Mouse (Mus musculus): ENCODE measurements around the gene Hmcn1. TPM values are rescaled to one million over a fixed set of nuclear protein-coding genes. Genes with fewer than 3 reads are reported as not detected.
A peak's percentile ranks its signal among the peaks of the same experiment; 100 is the strongest.

Hmcn1 gene
- polyA plus RNA-seq, 1 experiment from 2014 or later, result 18.1 TPM

- WGBS, result 66% methylated on average over 5 of the region's 5 CpGs
- no peaks in the 10 kb centered on the region for H3K27me3 ChIP-seq (ENCODE audit: control insufficient read depth, insufficient read depth, low read length)
- H3K4me1 ChIP-seq (ENCODE audit: control insufficient read depth, insufficient read depth, low read length), result peaks cover 5% of the 10 kb centered on the region; the same call in 1 of the 2 replicates
- H3K4me2 ChIP-seq (ENCODE audit: low read depth, low read length), result no peak overlapping the region
- no peaks in the 10 kb centered on the region for H3K9me3 ChIP-seq (replicated peaks; ENCODE audit: control insufficient read depth, low read length)
- no peak overlapping the region for H3K9ac ChIP-seq (ENCODE audit: low read length)
- H3K27ac ChIP-seq (ENCODE audit: low read length), result no peak overlapping the region
- H3K4me3 ChIP-seq (ENCODE audit: low read length), result no peak overlapping the region
- ATAC-seq (replicated peaks; ENCODE audit: extremely low read depth, insufficient read depth, low FRiP score), result no peak
- no peaks in the 10 kb centered on the region for H3K36me3 ChIP-seq (ENCODE audit: control insufficient read depth, insufficient read depth)
Measured at GRCm38 (mm10) chr1:150824334-150825005, 168.8 kb downstream of the Hmcn1 start.

- WGBS, result 87% methylated on average over 11 of the region's 11 CpGs
- H3K27me3 ChIP-seq (ENCODE audit: control insufficient read depth, insufficient read depth, low read length), result no peaks in the 10 kb centered on the region
- no peaks in the 10 kb centered on the region for H3K9me3 ChIP-seq (replicated peaks; ENCODE audit: control insufficient read depth, low read length)
- H3K4me3 ChIP-seq (ENCODE audit: low read length), result no peak overlapping the region
- H3K9ac ChIP-seq (ENCODE audit: low read length), result no peak overlapping the region
- ATAC-seq (replicated peaks; ENCODE audit: extremely low read depth, insufficient read depth, low FRiP score), result no peak
- H3K4me1 ChIP-seq (ENCODE audit: control insufficient read depth, insufficient read depth, low read length), result peaks cover 10% of the 10 kb centered on the region; the same call in 1 of the 2 replicates
- no peak overlapping the region for H3K27ac ChIP-seq (ENCODE audit: low read length)
- no peak overlapping the region for H3K4me2 ChIP-seq (ENCODE audit: low read depth, low read length)
- H3K36me3 ChIP-seq (ENCODE audit: control insufficient read depth, insufficient read depth), result peaks cover 5% of the 10 kb centered on the region; the same call in 1 of the 2 replicates
Measured at GRCm38 (mm10) chr1:150816035-150816807, 177.0 kb downstream of the Hmcn1 start.

GRCm38 (mm10) chr1:150814917-150815316 lies 178.3 kb downstream of the Hmcn1 start:
- H3K9me3 ChIP-seq (replicated peaks; ENCODE audit: control insufficient read depth, low read length), result no peaks in the 10 kb centered on the region
- ATAC-seq (replicated peaks; ENCODE audit: extremely low read depth, insufficient read depth, low FRiP score), result peak; percentile 58
- peak overlapping the region; percentile 50; the same call in 1 of the 2 replicates for H3K27ac ChIP-seq (ENCODE audit: low read length)
- no peak overlapping the region for H3K4me3 ChIP-seq (ENCODE audit: low read length)
- no peak overlapping the region for H3K9ac ChIP-seq (ENCODE audit: low read length)
- H3K4me2 ChIP-seq (ENCODE audit: low read depth, low read length), result no peak overlapping the region
- no peaks in the 10 kb centered on the region for H3K27me3 ChIP-seq (ENCODE audit: control insufficient read depth, insufficient read depth, low read length)
- WGBS, result 25% methylated on average over 4 of the region's 4 CpGs
- H3K36me3 ChIP-seq (ENCODE audit: control insufficient read depth, insufficient read depth), result peaks cover 5% of the 10 kb centered on the region; the same call in 1 of the 2 replicates
- peaks cover 10% of the 10 kb centered on the region; the same call in 1 of the 2 replicates for H3K4me1 ChIP-seq (ENCODE audit: control insufficient read depth, insufficient read depth, low read length)

GRCm38 (mm10) chr1:150813381-150813780 lies 179.9 kb downstream of the Hmcn1 start:
- Histone ChIP-seq H3K9me3 (replicated peaks; ENCODE audit: control insufficient read depth, low read length) (no peaks in the 10 kb centered on the region), H3K27ac (ENCODE audit: low read length) (no peak overlapping the region), H3K4me2 (ENCODE audit: low read depth, low read length) (no peak overlapping the region), H3K9ac (ENCODE audit: low read length) (no peak overlapping the region), H3K27me3 (ENCODE audit: control insufficient read depth, insufficient read depth, low read length) (no peaks in the 10 kb centered on the region), H3K4me3 (ENCODE audit: low read length) (no peak overlapping the region), H3K36me3 (ENCODE audit: control insufficient read depth, insufficient read depth) (peaks cover 10% of the 10 kb centered on the region; the same call in 1 of the 2 replicates), H3K4me1 (ENCODE audit: control insufficient read depth, insufficient read depth, low read length) (peaks cover 10% of the 10 kb centered on the region; the same call in 1 of the 2 replicates)
- ATAC-seq (replicated peaks; ENCODE audit: extremely low read depth, insufficient read depth, low FRiP score), result no peak

GRCm38 (mm10) chr1:150806864-150807263 lies 186.4 kb downstream of the Hmcn1 start:
- Histone ChIP-seq H3K27ac (ENCODE audit: low read length) (no peak overlapping the region), H3K4me1 (ENCODE audit: control insufficient read depth, insufficient read depth, low read length) (peaks cover 3% of the 10 kb centered on the region; the same call in 1 of the 2 replicates), H3K9me3 (replicated peaks; ENCODE audit: control insufficient read depth, low read length) (no peaks in the 10 kb centered on the region), H3K4me2 (ENCODE audit: low read depth, low read length) (no peak overlapping the region), H3K36me3 (ENCODE audit: control insufficient read depth, insufficient read depth) (peaks cover 15% of the 10 kb centered on the region), H3K27me3 (ENCODE audit: control insufficient read depth, insufficient read depth, low read length) (no peaks in the 10 kb centered on the region), H3K4me3 (ENCODE audit: low read length) (no peak overlapping the region), H3K9ac (ENCODE audit: low read length) (no peak overlapping the region)
- ATAC-seq (replicated peaks; ENCODE audit: extremely low read depth, insufficient read depth, low FRiP score), result no peak
- 80% methylated on average over 3 of the region's 3 CpGs for WGBS

- WGBS, result 94% methylated on average over 2 of the region's 2 CpGs
- H3K4me2 ChIP-seq (ENCODE audit: low read depth, low read length), result no peak overlapping the region
- no peak overlapping the region for H3K9ac ChIP-seq (ENCODE audit: low read length)
- no peaks in the 10 kb centered on the region for H3K27me3 ChIP-seq (ENCODE audit: control insufficient read depth, insufficient read depth, low read length)
- peaks cover 15% of the 10 kb centered on the region for H3K36me3 ChIP-seq (ENCODE audit: control insufficient read depth, insufficient read depth)
- ATAC-seq (replicated peaks; ENCODE audit: extremely low read depth, insufficient read depth, low FRiP score), result no peak
- H3K4me1 ChIP-seq (ENCODE audit: control insufficient read depth, insufficient read depth, low read length), result peaks cover 3% of the 10 kb centered on the region; the same call in 1 of the 2 replicates
- H3K27ac ChIP-seq (ENCODE audit: low read length), result no peak overlapping the region
- H3K4me3 ChIP-seq (ENCODE audit: low read length), result no peak overlapping the region
- H3K9me3 ChIP-seq (replicated peaks; ENCODE audit: control insufficient read depth, low read length), result no peaks in the 10 kb centered on the region
Measured at GRCm38 (mm10) chr1:150805466-150805865, 187.8 kb downstream of the Hmcn1 start.

- Histone ChIP-seq H3K4me3 (ENCODE audit: low read length) (no peak overlapping the region), H3K9me3 (replicated peaks; ENCODE audit: control insufficient read depth, low read length) (no peaks in the 10 kb centered on the region), H3K27me3 (ENCODE audit: control insufficient read depth, insufficient read depth, low read length) (no peaks in the 10 kb centered on the region), H3K36me3 (ENCODE audit: control insufficient read depth, insufficient read depth) (peaks cover 15% of the 10 kb centered on the region), H3K9ac (ENCODE audit: low read length) (no peak overlapping the region), H3K4me2 (ENCODE audit: low read depth, low read length) (no peak overlapping the region), H3K27ac (ENCODE audit: low read length) (no peak overlapping the region), H3K4me1 (ENCODE audit: control insufficient read depth, insufficient read depth, low read length) (peaks cover 3% of the 10 kb centered on the region; the same call in 1 of the 2 replicates)
- ATAC-seq (replicated peaks; ENCODE audit: extremely low read depth, insufficient read depth, low FRiP score), result 0 out of 2 replicates have a peak, but pooled peaks have one; percentile 10
- WGBS, result 53% methylated on average over 9 of the region's 9 CpGs
Measured at GRCm38 (mm10) chr1:150804235-150805099, 188.8 kb downstream of the Hmcn1 start.

GRCm38 (mm10) chr1:150802642-150803041 lies 190.6 kb downstream of the Hmcn1 start:
- 87% methylated on average over 12 of the region's 12 CpGs for WGBS
- H3K9me3 ChIP-seq (replicated peaks; ENCODE audit: control insufficient read depth, low read length), result no peaks in the 10 kb centered on the region
- ATAC-seq (replicated peaks; ENCODE audit: extremely low read depth, insufficient read depth, low FRiP score), result no peak

More at GRCm38 (mm10) chr1:150802642-150803041, 190.6 kb downstream of the Hmcn1 start:
- Histone ChIP-seq H3K4me1 (ENCODE audit: control insufficient read depth, insufficient read depth, low read length) (peaks cover 3% of the 10 kb centered on the region; the same call in 1 of the 2 replicates), H3K4me2 (ENCODE audit: low read depth, low read length) (no peak overlapping the region), H3K9ac (ENCODE audit: low read length) (no peak overlapping the region), H3K27me3 (ENCODE audit: control insufficient read depth, insufficient read depth, low read length) (no peaks in the 10 kb centered on the region), H3K36me3 (ENCODE audit: control insufficient read depth, insufficient read depth) (peaks cover 17% of the 10 kb centered on the region), H3K4me3 (ENCODE audit: low read length) (no peak overlapping the region), H3K27ac (ENCODE audit: low read length) (no peak overlapping the region)

Data from heart, embryonic 16.5 days (tissue).